Mouse (Mus musculus): ENCODE results near the gene Rasl10b.

GRCm38 (mm10) chr11:83455608-83456007 lies 46.7 kb downstream of the Rasl10b start:
- TF ChIP-seq CTCF (IDR thresholded peaks at IDR 0.05; ENCODE audit: extremely low read depth, insufficient read depth, insufficient read length, insufficient replicate concordance) (no peak), POLR2A (IDR thresholded peaks at IDR 0.05; ENCODE audit: low read depth, low read length) (no peak)

Data from spleen, adult 2 months (tissue).